Mouse (Mus musculus): Measurements from ENCODE around the gene C130026I21Rik. TPM values are rescaled to one million over a fixed set of nuclear protein-coding genes. Genes with fewer than 3 reads are reported as not detected.

The C130026I21Rik gene
- 0.93 TPM for polyA plus RNA-seq (2014; fragmentation: Illumina TruSeq; extraction: RNeasy Lipid Tissue Mini Kit (QIAGEN cat#74804); ENCODE audit: low read depth, low replicate concordance)

DNA sequence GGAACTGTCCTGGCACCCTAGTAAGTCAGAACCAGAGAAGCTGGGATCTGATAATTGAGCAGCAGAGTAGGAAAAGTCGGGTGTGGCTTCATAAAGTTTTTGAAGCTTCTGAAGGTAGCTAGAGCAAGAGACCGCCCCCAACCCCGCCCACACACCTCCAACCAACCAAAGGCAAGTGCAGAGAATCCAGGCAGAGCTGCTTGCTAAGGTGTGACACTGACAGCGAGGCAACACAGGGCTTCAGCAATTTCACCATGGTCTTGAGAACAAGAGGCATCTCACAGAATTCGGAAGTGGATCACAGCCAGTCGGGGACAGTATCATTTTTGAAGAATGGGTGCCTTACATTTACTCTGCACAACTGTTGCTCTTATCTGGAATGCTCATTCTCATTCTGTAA lies at the start of gene C130026I21Rik:
TSS of gene C130026I21Rik (minus strand) at position 101 of the 400 bp plus-strand sequence.

DNA sequence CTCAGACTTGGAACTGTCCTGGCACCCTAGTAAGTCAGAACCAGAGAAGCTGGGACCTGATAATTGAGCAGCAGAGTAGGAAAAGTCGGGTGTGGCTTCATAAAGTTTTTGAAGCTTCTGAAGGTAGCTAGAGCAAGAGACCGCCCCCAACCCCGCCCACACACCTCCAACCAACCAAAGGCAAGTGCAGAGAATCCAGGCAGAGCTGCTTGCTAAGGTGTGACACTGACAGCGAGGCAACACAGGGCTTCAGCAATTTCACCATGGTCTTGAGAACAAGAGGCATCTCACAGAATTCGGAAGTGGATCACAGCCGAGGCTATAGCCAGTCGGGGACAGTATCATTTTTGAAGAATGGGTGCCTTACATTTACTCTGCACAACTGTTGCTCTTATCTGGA lies 160.6 kb downstream of the C130026I21Rik start, which contains the start of gene A530032D15Rik:
TSS of gene A530032D15Rik (minus strand) at position 101 of the 400 bp plus-strand sequence.

DNA sequence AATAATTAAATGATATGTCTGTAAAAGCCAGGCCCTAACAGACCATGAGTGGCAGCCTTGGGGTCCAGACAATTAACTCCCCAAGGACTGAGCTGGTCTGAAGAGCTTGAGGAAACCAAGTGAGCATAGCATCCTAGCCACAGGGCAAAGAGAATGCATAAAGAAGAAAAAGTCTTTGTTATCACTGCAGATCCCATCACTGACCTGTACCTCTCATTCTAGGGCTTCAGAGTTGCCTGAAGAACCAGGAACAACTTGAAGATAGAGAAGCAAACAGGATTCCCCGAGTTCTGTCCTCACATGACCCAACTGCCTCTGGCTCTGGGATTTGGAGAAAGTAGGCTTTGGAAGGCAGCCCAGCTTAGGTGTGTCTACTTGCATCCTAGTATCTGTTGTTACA lies 170.5 kb downstream of the C130026I21Rik start, which contains the start of gene Gm10553:
TSS of gene Gm10553 (plus strand) at position 301 of the 400 bp plus-strand sequence.

Other genes with a start within 250 kb of the C130026I21Rik start
- not detected for gene Gm10553, start 170.4 kb downstream of the C130026I21Rik start, polyA plus RNA-seq (2014; fragmentation: Illumina TruSeq; extraction: RNeasy Lipid Tissue Mini Kit (QIAGEN cat#74804); ENCODE audit: low read depth, low replicate concordance)
- not detected for gene A530032D15Rik, start 160.7 kb downstream of the C130026I21Rik start, polyA plus RNA-seq (2014; fragmentation: Illumina TruSeq; extraction: RNeasy Lipid Tissue Mini Kit (QIAGEN cat#74804); ENCODE audit: low read depth, low replicate concordance)

All from liver, adult 10 weeks (tissue).